Mouse (Mus musculus): ENCODE data around the gene Ints12.

The Ints12 gene

GRCm38 (mm10) chr3:133144511-133145147 is 53.0 kb downstream of the Ints12 start:
- DNase-seq (ENCODE audit: low read depth in 1 of 2, low spot score in 2 of 2), result no peak

- DNase-seq (ENCODE audit: low read depth in 1 of 2, low spot score in 2 of 2), result no peak
These were observed 60.0 kb downstream of the Ints12 start for GRCm38 (mm10) chr3:133151629-133152028.

GRCm38 (mm10) chr3:133152831-133153230 is 61.2 kb downstream of the Ints12 start:
- DNase-seq (ENCODE audit: low read depth in 1 of 2, low spot score in 2 of 2), result no peak

- DNase-seq (ENCODE audit: low read depth in 1 of 2, low spot score in 2 of 2), result no peak
These were observed 62.0 kb downstream of the Ints12 start for GRCm38 (mm10) chr3:133153629-133154028.

GRCm38 (mm10) chr3:133154683-133155082 is 63.0 kb downstream of the Ints12 start:
- no peak for DNase-seq (ENCODE audit: low read depth in 1 of 2, low spot score in 2 of 2)

GRCm38 (mm10) chr3:133158260-133158659 is 66.6 kb downstream of the Ints12 start:
- DNase-seq (ENCODE audit: low read depth in 1 of 2, low spot score in 2 of 2), result no peak
